ENCODE assay signal across 24 mouse cellular contexts in genomic region chr9:53835039-53835438, GRCm38 (mm10). TPM values are rescaled to one million over a fixed set of nuclear protein-coding genes. Genes with fewer than 3 reads are reported as not detected.
"Had no signal": no experiment of that assay in that cellular context is flagged by ENCODE, and none has a peak within 500 bp of the region (broad histone marks: within the 10 kb centered on the region; RNA-seq: fewer than 3 reads in every experiment).

No protein-coding gene starts in this region.

- H3K27ac ChIP-seq: kidney, postnatal 0 days; liver, embryonic 13.5 days; midbrain, embryonic 15.5 days; neural tube, embryonic 13.5 days; stomach, postnatal 0 days had no signal

- H3K9me3 ChIP-seq: liver, embryonic 13.5 days; midbrain, embryonic 15.5 days; neural tube, embryonic 13.5 days had no signal

- H3K4me3 ChIP-seq: layer of hippocampus, adult 2 months; liver, embryonic 13.5 days; midbrain, embryonic 15.5 days; neural tube, embryonic 13.5 days had no signal

- ATAC-seq: midbrain, embryonic 15.5 days had no signal

- H3K27me3 ChIP-seq: liver, embryonic 13.5 days; midbrain, embryonic 15.5 days; neural tube, embryonic 13.5 days had no signal

- DNase-seq: kidney, adult 2 months; kidney, postnatal 25 days; layer of hippocampus, adult 9-11 months; liver, embryonic 13.5 days; lung, adult 2 months; lung, postnatal 14 days; lung, postnatal 4 days; retina, postnatal 1 day; right cerebral cortex, postnatal 25 days; thymus, adult 2 months; thymus, postnatal 25 days had no signal

- H3K9ac ChIP-seq: liver, embryonic 13.5 days; midbrain, embryonic 15.5 days; neural tube, embryonic 13.5 days had no signal

- H3K4me1 ChIP-seq: liver, embryonic 13.5 days; midbrain, embryonic 15.5 days; neural tube, embryonic 13.5 days had no signal

- H3K36me3 ChIP-seq: liver, embryonic 13.5 days; midbrain, embryonic 15.5 days; neural tube, embryonic 13.5 days had no signal

- H3K4me2 ChIP-seq: liver, embryonic 13.5 days; midbrain, embryonic 11.5 days; midbrain, embryonic 15.5 days; neural tube, embryonic 13.5 days had no signal

RNA-seq across cellular contexts. Expression of gene Sln, which starts 14.9 kb away (rescaled TPM):
- total RNA-seq: left cerebral cortex, adult 18-20 months; left cerebral cortex, postnatal 25 days; liver, adult 2 months; megakaryocyte progenitor cell, adult 5-6 weeks; megakaryocyte-erythroid progenitor cell, adult 5-6 weeks; neutrophil, adult 5-6 weeks had no signal
- polyA plus RNA-seq: kidney, postnatal 0 days; liver, adult 2 months; midbrain, embryonic 11.5 days; midbrain, embryonic 15.5 days; stomach, embryonic 14.5 days had no signal
